Mouse (Mus musculus) forebrain, embryonic 15.5 days (tissue): ENCODE measurements around the gene B3galt6. TPM values are rescaled to one million over a fixed set of nuclear protein-coding genes. Genes with fewer than 3 reads are reported as not detected.

ENCODE experiments used
- ATAC-seq: fragments of 200-750 bp; cut with Nextera tagmentation; replicated peaks from 2 replicates; pipeline ENCODE4 v1.8.0; 2017; ENCODE audit warnings: mild to moderate bottlenecking, moderate TSS enrichment, moderate library complexity
- H3K27ac ChIP-seq: fragments of 300-500 bp; sonication (generic); replicated peaks from 2 replicates; pipeline ENCODE4 v1.5.1; 2015; ENCODE audit warnings: mild to moderate bottlenecking, inconsistent platforms
- H3K27me3 ChIP-seq: fragments of 300-500 bp; sonication (generic); 2 replicates; pipeline ENCODE4 v1.6.1; 2015; ENCODE audit warnings: inconsistent platforms
- H3K36me3 ChIP-seq: fragments of 300-500 bp; sonication (generic); 2 replicates; pipeline ENCODE4 v1.6.1; 2015; ENCODE audit warnings: mild to moderate bottlenecking, inconsistent platforms
- H3K4me1 ChIP-seq: fragments of 300-500 bp; sonication (generic); 2 replicates; pipeline ENCODE4 v1.6.1; 2015; ENCODE audit warnings: inconsistent platforms
- H3K4me2 ChIP-seq: fragments of 300-500 bp; sonication (generic); replicated peaks from 2 replicates; pipeline ENCODE4 v1.6.1; 2015; ENCODE audit warnings: mild to moderate bottlenecking, inconsistent platforms
- H3K4me3 ChIP-seq: fragments of 300-500 bp; sonication (generic); 2 replicates; pipeline ENCODE4 v1.5.1; 2015; ENCODE audit warnings: mild to moderate bottlenecking, inconsistent platforms
- H3K9ac ChIP-seq: fragments of 300-500 bp; sonication (generic); replicated peaks from 2 replicates; pipeline ENCODE4 v1.6.1; 2015; ENCODE audit warnings: mild to moderate bottlenecking, inconsistent platforms
- H3K9me3 ChIP-seq: fragments of 300-500 bp; sonication (generic); 2 replicates; pipeline ENCODE4 v1.6.1; 2016; ENCODE audit warnings: inconsistent platforms
- WGBS: fragments of 180-500 bp; shearing (Covaris S2); methylation state at CpG from one replicate; pipeline ENCODE4 v1.1.7; 2015; ENCODE audit warnings: mixed read lengths; 5-methylcytosine and 5-hydroxymethylcytosine counted together
- polyA plus RNA-seq: library from polyadenylated mRNA; unstranded; fragments of >200 nt; fragmentation: Nextera tagmentation; extraction: Ambion mirVana; gene quantifications from 2 replicates; pipeline ENCODE4 v1.2.1, GENCODE M21; 2015

Gene B3galt6
- 27.8 and 30.2 TPM in 2 replicates for polyA plus RNA-seq

DNA sequence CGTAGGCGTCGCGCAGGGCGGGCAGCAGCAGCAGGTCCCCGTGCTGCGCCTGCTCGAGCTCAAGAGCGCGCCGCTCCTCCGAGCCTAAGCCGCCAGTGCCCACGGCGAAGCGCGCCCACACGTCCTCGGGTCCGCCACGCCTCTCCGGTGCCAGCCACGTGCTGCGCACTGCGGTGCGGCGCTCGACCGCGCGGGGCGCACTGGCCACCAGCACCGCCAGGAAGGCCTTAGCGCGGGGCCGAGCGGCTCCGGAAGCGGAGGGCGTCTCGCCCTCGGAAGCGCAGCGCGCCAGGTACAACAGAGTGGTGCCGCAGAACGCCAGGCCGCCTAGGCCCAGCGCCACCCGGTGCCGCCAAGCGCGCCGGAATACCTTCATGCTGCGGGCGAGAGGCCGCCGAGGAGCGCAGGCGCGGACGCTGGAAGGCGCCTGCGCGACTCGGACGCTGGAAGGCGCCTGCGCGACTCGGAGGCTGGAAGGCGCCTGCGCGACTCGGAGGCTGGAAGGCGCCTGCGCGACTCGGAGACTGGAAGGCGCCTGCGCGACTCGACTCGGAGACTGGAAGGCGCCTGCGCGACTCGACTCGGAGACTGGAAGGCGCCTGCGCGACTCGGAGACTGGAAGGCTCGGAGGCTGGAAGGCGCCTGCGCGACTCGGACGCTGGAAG, at the start of gene B3galt6, which contains the start of gene Sdf4:
Gene B3galt6, minus strand, starts transcription at position 409 of the 665 bp plus-strand sequence.
Gene Sdf4, plus strand, starts transcription at position 632 of the 665 bp plus-strand sequence.
- Histone ChIP-seq H3K9me3 (no peaks in the 10 kb centered on the region), H3K4me2 (peak within 1 kb of the TSS; percentile 100), H3K4me3 (peak within 1 kb of the TSS; percentile 97), H3K36me3 (peaks cover 12% of the 10 kb centered on the region), H3K9ac (peak within 1 kb of the TSS; percentile 88), H3K27ac (peak within 1 kb of the TSS; percentile 98), H3K27me3 (no peaks in the 10 kb centered on the region), H3K4me1 (peaks cover 30% of the 10 kb centered on the region)
- ATAC-seq: peak; percentile 89
- under 1% methylated on average over 99 of the region's 99 CpGs for WGBS

DNA sequence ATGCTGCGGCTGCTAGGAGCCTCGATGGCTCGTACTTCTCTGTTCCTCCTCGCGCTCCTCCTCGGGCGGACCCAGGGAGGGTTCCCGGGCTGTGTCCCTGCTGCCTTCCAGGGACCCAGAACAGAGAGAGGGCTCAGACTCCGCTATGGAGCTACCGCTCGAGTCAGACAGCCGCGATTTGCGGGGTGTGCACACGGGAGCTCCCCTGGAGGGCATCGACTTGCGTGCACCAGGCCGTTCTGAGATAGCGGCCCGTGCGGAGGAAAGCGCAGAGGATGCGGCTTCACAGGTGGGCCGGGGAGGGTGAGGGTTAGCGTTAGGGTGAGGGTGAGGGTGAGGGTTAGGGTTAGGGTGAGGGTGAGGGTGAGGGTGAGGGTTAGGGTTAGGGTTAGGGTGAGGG, 42.5 kb upstream of the B3galt6 start:
- WGBS: 3% methylated on average over 25 of the region's 25 CpGs
- H3K27me3 ChIP-seq: peaks cover 21% of the 10 kb centered on the region
- H3K9ac ChIP-seq: peak overlapping the region; percentile 29; the same call in 1 of the 2 replicates
- H3K4me1 ChIP-seq: peaks cover 37% of the 10 kb centered on the region
- no peak overlapping the region for H3K27ac ChIP-seq
- ATAC-seq: no peak
- peak overlapping the region; percentile 23 for H3K4me3 ChIP-seq
- peak overlapping the region; percentile 36 for H3K4me2 ChIP-seq
- H3K36me3 ChIP-seq: no peaks in the 10 kb centered on the region
- H3K9me3 ChIP-seq: no peaks in the 10 kb centered on the region

DNA sequence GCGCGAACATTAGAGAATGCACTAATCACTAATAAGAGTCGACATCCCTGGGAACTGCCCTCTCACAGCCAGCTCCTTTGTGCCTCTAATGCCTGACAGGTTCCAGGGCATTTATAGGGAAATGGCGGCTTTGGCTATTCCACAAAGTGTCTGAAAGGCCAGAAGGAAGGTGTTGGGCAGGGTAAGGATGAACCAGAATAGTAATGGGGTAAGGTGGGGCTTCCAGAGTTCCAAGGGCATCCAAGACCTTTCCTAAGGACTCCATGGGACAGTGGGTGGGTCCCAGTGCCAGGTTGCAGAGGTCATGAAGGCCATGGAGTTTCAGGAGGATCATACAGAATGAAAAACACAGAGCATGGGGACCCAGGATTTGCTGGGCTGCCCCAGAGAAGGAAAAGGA, 41.9 kb upstream of the B3galt6 start:
- WGBS: 45% methylated on average over 4 of the region's 4 CpGs
- no peak for ATAC-seq
- H3K4me2 ChIP-seq: no peak overlapping the region
- H3K27me3 ChIP-seq: peaks cover 21% of the 10 kb centered on the region
- peaks cover 37% of the 10 kb centered on the region for H3K4me1 ChIP-seq
- H3K9me3 ChIP-seq: no peaks in the 10 kb centered on the region
- H3K36me3 ChIP-seq: no peaks in the 10 kb centered on the region
- no peak overlapping the region for H3K27ac ChIP-seq
- H3K4me3 ChIP-seq: 0 out of 2 replicates have a peak overlapping the region, but pooled peaks have one; percentile 23
- H3K9ac ChIP-seq: no peak overlapping the region

DNA sequence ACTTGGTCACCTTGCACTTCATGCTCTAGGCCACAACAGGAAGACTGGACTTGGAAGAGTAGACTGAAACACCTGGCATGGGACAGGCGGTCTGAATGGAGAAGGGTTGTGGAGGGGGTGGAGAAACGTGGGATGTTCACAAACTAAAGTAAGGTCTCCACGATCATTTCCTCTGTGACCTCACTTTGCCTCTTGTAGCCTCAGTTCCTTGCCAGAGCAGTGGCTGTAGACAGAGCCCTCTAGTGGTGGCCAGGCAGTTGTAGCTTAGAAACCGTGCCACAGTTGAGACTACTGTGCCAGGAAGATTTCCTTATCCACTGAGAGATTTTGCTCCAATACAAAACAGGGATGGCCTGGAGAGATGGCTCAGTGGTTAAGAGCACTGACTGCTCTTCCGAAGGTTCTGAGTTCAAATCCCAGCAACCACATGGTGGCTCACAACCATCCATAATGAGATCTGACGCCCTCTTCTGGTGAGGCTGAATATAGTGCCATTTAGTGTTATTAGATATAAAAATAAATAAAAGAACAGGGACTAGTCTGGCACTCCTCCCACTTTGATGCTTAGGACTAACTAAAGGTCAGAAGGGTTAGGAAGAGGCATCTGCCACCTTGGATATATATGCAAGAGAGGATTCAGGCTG, 41.1 kb upstream of the B3galt6 start:
- no peak overlapping the region for H3K27ac ChIP-seq
- no peak for ATAC-seq
- no peaks in the 10 kb centered on the region for H3K9me3 ChIP-seq
- H3K4me3 ChIP-seq: no peak overlapping the region
- 53% methylated on average over 6 of the region's 6 CpGs for WGBS
- H3K9ac ChIP-seq: no peak overlapping the region
- H3K4me2 ChIP-seq: no peak overlapping the region
- H3K36me3 ChIP-seq: no peaks in the 10 kb centered on the region
- peaks cover 37% of the 10 kb centered on the region for H3K4me1 ChIP-seq
- H3K27me3 ChIP-seq: peaks cover 21% of the 10 kb centered on the region

DNA sequence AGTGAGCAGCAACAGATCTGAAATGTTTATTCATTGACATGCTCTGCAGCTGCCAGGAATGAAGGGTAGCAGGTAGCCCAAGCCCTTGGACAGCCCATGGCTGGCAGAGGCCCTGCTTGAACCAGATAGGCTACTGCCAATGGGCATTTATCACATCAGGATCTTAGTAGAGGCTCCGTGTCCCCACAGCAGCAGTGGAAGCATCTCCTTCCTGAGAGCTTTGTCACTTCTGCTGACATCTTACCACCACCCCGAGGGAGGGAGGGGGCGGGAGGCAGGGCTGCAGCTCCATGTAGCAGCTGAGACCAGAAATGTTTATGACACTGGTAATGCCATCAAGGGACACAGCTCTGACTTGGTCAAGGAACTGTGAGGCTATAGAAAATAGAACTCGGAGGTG, 40.4 kb upstream of the B3galt6 start:
- no peak overlapping the region for H3K4me3 ChIP-seq
- H3K36me3 ChIP-seq: no peaks in the 10 kb centered on the region
- H3K4me2 ChIP-seq: no peak overlapping the region
- peaks cover 37% of the 10 kb centered on the region for H3K4me1 ChIP-seq
- no peak overlapping the region for H3K9ac ChIP-seq
- WGBS: 90% methylated on average over 4 of the region's 4 CpGs
- H3K27ac ChIP-seq: no peak overlapping the region
- H3K9me3 ChIP-seq: no peaks in the 10 kb centered on the region
- ATAC-seq: no peak
- peaks cover 21% of the 10 kb centered on the region for H3K27me3 ChIP-seq

DNA sequence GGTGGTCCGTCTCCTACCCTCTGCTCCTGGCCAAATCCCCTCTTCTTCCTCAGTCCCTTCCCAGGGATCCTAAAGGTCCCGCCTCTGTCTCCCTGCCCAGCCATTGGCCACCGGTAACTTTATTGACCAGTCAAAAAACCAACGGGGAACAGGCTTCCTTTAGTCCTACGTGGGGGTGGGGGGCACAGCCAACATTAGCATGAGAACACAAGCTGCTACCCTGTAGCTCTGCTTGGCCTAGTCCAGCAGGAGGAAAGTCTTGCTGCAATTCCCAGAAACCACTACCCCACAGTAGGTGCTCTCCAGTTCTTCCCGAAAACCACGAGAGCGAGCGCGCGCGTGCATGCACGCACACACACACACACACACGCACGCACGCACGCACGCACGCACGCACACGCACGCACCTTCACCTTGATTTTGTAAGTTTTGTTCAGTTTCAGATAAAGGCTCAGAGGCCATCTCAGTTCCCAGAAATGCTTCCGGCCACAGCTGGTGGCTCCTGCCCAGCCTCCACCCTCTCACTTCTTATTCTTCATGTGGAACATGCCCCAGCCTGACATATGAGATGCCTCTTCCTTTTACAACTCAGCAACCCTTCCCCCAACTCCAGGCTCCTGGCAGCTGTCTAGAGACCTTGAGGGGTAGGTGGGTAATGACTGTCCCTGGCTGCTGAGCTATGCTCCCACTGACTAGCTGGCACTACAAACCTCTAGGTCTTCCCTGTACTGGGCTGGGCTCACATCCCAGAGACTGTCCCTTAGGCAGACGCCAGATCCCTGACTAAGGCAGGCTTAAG, 39.3 kb upstream of the B3galt6 start:
- Histone ChIP-seq H3K4me3 (peak overlapping the region; percentile 48), H3K9ac (peak overlapping the region; percentile 51), H3K27me3 (peaks cover 21% of the 10 kb centered on the region), H3K4me2 (peak overlapping the region; percentile 52), H3K4me1 (peaks cover 37% of the 10 kb centered on the region), H3K27ac (peak overlapping the region; percentile 80), H3K9me3 (no peaks in the 10 kb centered on the region), H3K36me3 (0 out of 2 replicates have a peak, but pooled peaks cover 4% of the 10 kb centered on the region)
- 3% methylated on average over 24 of the region's 24 CpGs for WGBS
- ATAC-seq: peak; percentile 94

DNA sequence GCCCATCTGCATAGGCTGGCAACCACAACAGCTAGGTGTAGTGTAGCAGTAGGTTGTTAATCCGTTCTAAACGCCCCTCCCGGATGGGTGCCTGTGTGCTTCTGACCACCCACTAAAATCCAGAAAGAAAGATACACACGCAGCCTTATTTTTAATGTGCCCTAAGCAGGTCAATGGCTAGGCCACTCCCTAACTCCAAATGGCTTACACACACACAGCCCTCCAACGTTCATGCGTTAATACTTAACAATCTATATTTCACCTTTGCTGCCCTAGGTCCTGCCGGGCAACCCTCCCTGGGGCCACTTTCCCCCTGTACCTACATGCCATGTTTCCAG, 38.8 kb upstream of the B3galt6 start:
- H3K27ac ChIP-seq: peak overlapping the region; percentile 80
- 0 out of 2 replicates have a peak, but pooled peaks cover 4% of the 10 kb centered on the region for H3K36me3 ChIP-seq
- H3K27me3 ChIP-seq: peaks cover 21% of the 10 kb centered on the region
- H3K4me2 ChIP-seq: peak overlapping the region; percentile 52
- H3K4me1 ChIP-seq: peaks cover 37% of the 10 kb centered on the region
- H3K4me3 ChIP-seq: peak overlapping the region; percentile 48
- 9% methylated on average over 7 of the region's 7 CpGs for WGBS
- H3K9me3 ChIP-seq: no peaks in the 10 kb centered on the region
- peak overlapping the region; percentile 51 for H3K9ac ChIP-seq
- ATAC-seq: 0 out of 2 replicates have a peak, but pooled peaks have one; percentile 11

DNA sequence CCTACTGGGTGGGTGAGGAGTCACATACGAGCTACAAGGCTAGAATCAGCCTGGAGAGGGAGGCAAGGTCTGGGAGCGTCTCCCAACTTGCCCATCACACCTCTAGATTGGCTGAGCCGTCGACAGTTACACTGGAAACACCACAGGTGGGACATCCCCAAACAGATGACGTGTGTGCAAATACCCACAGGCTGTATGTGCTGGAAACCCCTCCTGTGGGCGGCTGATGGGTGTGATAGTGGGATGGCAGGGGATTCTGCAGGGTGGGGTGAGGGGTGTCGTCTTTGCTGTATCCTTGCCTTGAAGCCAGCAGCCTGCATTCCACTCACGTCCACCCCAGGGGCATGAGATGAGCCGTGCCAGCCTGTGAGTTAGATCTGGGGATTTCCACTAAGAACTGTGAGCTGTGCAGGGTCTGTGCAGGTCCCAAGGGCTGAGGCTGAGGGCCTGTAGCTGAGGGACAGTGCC, 38.2 kb upstream of the B3galt6 start:
- H3K4me1 ChIP-seq: peaks cover 37% of the 10 kb centered on the region
- H3K9ac ChIP-seq: peak overlapping the region; percentile 51
- peak overlapping the region; percentile 48 for H3K4me3 ChIP-seq
- 63% methylated on average over 9 of the region's 9 CpGs for WGBS
- peaks cover 15% of the 10 kb centered on the region for H3K27me3 ChIP-seq
- peak overlapping the region; percentile 80; the same call in 1 of the 2 replicates for H3K27ac ChIP-seq
- H3K9me3 ChIP-seq: no peaks in the 10 kb centered on the region
- H3K36me3 ChIP-seq: 0 out of 2 replicates have a peak, but pooled peaks cover 4% of the 10 kb centered on the region
- H3K4me2 ChIP-seq: peak overlapping the region; percentile 52
- ATAC-seq: no peak

DNA sequence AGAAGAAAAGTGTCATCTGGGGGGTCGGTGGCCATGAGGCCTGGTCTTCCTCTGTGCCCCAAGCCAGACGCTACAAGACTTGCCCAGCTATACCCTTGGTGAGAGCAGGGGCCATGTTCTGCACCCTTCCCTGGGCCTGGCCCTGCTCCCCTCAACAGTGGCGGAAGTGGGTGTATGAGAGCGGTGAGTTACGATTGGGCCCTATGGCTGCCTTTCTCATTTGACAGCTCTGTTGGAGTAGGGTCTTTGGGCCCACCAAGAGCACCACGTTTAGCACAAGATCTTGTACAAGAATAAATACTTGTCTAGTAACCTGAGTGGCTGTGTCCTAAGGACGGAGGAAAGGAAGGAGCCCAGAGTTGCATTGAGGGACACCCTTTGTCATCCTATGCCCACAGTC, 36.1 kb upstream of the B3galt6 start:
- Histone ChIP-seq H3K9me3 (no peaks in the 10 kb centered on the region), H3K27ac (no peak overlapping the region)

DNA sequence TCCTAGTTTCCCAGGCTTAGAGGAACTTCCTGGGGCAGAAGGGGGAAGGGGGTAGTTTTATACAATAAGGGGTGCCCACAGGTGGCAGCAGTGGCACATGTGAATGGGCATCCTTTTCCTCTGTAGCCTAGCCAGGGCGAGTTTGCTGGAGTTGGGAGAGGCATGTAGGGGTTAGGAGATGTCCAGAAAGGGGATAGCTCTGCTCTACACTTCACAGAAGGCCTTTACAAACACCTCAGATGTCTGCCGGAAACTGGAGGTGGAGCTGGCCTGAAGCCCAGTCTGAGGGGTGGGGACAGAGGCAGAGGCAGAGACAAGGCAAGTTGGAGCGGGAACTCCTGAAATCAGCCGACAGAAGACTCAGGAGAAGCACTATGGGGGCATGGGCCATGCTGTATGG, 33.6 kb upstream of the B3galt6 start, which contains the start of gene Tnfrsf18:
Gene Tnfrsf18, plus strand, starts transcription at position 152 of the 400 bp plus-strand sequence.
- Histone ChIP-seq H3K36me3 (0 out of 2 replicates have a peak, but pooled peaks cover 4% of the 10 kb centered on the region), H3K9me3 (no peaks in the 10 kb centered on the region), H3K27me3 (no peaks in the 10 kb centered on the region), H3K9ac (no peak within 1 kb of the TSS), H3K4me2 (no peak within 1 kb of the TSS), H3K4me3 (no peak within 1 kb of the TSS), H3K27ac (no peak within 1 kb of the TSS), H3K4me1 (peaks cover 10% of the 10 kb centered on the region)
- no peak for ATAC-seq
- WGBS: 58% methylated on average over 4 of the region's 4 CpGs

More for the DNA sequence above, 36.1 kb upstream of the B3galt6 start:
- no peak overlapping the region for H3K4me3 ChIP-seq
- H3K4me2 ChIP-seq: no peak overlapping the region
- 94% methylated on average over 7 of the region's 7 CpGs for WGBS
- no peaks in the 10 kb centered on the region for H3K27me3 ChIP-seq
- peaks cover 28% of the 10 kb centered on the region for H3K4me1 ChIP-seq
- H3K36me3 ChIP-seq: 0 out of 2 replicates have a peak, but pooled peaks cover 4% of the 10 kb centered on the region
- no peak overlapping the region for H3K9ac ChIP-seq
- no peak for ATAC-seq

DNA sequence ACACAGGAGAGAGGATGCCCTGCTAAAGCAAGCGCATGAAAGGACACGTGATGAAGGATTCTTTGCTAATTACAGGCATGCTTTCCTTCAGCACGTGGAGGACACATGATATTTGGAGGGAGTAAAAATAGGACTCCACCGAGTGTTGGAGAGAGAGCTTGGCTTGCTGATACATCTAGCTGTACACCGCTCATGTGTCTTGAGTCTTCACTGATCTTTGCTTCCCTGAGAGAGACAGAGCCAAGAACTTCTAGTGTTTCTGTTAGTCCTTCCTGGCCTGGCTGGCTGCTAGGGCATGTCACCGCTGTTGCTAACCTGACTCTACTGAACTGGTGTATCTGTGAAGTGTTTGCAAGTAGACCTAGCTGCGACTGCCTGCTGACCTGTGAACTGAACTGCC, 31.7 kb upstream of the B3galt6 start:
- Histone ChIP-seq H3K9me3 (no peaks in the 10 kb centered on the region), H3K4me3 (no peak overlapping the region), H3K4me1 (no peaks in the 10 kb centered on the region), H3K9ac (no peak overlapping the region), H3K36me3 (0 out of 2 replicates have a peak, but pooled peaks cover 4% of the 10 kb centered on the region), H3K27ac (no peak overlapping the region), H3K4me2 (no peak overlapping the region), H3K27me3 (no peaks in the 10 kb centered on the region)
- no peak for ATAC-seq
- 93% methylated on average over 7 of the region's 7 CpGs for WGBS
